Mouse (Mus musculus) retina, postnatal 7 days (tissue): Measurements from ENCODE around the gene Ggt6.

Source experiments
- DNase-seq: peaks from one replicate; pipeline ENCODE4 v3.0.0-alpha.2; 2012; ENCODE audit warnings: low read depth, low spot score

Gene Ggt6

DNA sequence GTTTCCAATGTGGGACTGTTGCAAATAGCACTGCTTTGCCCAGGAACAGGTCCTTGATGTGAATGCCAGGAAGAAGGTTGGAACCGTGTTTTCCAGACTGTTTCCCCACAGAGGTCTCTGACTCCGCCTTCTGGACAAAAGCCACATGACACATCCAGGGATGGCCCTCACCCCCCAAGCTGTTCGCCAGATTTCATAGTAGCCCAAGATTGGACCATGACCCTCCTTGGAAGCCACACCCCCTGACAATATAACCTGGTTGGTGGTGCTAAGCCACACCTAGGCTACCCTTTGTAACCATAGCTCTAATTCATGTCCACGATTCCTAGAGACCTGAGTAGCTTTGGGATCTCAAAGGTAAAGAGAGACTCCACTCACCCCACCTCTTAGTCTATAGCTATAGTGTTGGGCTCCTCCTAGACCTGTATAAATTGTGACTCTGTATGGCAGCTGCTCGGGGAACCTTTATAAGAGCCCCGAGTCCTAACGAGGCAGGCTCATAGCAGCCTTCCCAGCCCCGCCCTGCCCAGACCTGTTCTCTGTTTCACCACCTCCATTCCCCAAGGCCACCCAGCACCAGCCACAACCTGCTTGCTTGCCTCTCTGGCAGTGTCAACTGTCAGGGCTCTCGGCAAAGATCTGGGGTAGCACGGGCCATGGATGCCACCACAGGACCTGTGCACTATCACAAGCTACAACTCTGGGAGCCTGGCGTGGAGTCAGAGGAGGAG lies at the start of gene Ggt6:
Gene Ggt6 (plus strand): TSS at position 564 of the 731 bp plus-strand sequence.
- DNase-seq, result no peak

- no peak for DNase-seq
Measured at GRCm38 (mm10) chr11:72388113-72388529, 47.2 kb upstream of the Ggt6 start.

- DNase-seq, result no peak
Measured at GRCm38 (mm10) chr11:72389407-72390142, 45.8 kb upstream of the Ggt6 start.

GRCm38 (mm10) chr11:72391181-72391580 lies 44.1 kb upstream of the Ggt6 start:
- DNase-seq, result no peak

- DNase-seq, result no peak
Measured at GRCm38 (mm10) chr11:72393243-72393642, 42.1 kb upstream of the Ggt6 start.

DNA sequence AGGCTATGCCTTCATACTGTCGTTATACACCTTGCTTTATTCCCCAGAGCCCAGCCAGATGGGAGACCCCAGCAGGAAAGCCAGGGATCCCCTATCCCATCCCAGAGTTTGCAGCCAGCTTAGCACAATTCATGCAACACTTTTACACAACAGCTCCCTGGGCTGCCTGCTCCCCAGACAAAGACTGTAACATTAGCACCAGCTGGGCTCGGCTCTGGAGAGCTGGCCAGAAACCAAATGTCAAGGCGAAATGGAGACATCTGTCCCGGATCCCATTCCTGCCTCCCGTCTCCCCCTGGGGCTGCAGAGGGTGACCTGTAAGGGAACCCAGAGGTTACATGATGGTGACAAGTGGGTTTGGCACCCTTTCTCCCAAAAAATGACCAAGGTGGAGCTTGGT lies 41.7 kb upstream of the Ggt6 start:
- no peak for DNase-seq

GRCm38 (mm10) chr11:72394694-72395093 lies 40.6 kb upstream of the Ggt6 start:
- DNase-seq, result no peak

GRCm38 (mm10) chr11:72395652-72396051 lies 39.7 kb upstream of the Ggt6 start:
- DNase-seq, result no peak

GRCm38 (mm10) chr11:72396621-72397020 lies 38.7 kb upstream of the Ggt6 start:
- DNase-seq, result no peak

DNA sequence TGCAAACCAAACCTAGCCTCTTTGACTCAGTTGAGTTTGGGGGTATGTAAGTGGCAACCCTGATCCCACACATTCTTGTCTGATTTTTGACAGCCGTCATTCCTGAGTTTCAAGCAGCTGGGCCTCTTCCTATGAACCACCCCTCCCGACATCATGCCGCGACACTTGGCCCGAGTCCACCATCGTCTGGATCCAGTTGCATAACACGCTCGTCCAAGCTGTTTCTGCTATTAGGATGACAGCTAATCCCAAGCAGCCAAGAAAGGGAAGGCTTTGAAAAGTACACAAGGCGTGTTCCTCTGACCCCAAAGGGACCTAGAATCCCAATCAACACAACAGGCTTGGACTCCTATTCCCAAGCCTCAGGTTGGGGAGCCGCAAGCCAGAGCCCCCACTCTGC lies 38.3 kb upstream of the Ggt6 start:
- DNase-seq, result no peak

DNA sequence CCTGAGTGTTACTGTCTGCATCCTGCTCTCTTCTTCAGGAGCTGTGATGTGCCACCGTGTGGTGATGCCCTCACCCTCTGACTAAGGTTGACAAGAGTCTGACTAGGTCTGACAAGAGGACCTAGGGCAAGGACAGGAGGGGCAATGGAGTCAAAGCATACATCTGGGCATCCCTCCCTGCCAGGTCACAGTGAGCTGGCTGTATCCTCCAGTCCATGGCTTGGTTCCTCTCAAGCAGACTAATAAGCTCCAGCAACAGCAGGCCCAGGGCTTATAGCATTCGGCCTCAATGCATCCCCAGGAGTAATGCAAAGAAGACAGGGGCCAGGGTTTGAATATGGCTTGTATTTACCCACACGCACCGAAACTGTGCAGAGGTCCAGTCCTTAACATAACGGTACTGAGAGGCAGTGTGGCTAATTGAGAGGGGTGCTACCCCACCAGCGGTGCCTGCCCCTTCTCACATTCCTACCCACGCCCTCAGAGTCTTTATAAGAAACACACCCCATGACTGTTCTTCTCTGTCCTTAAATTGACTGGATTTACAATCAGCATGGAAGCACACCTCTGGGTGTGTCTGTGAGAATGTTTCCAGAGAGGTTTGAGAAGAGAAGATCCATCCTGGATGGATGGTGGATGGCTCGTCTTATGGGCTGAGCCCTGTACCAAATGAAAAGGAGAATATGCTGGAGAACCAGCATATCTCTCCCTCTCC lies 37.4 kb upstream of the Ggt6 start:
- DNase-seq, result no peak

DNA sequence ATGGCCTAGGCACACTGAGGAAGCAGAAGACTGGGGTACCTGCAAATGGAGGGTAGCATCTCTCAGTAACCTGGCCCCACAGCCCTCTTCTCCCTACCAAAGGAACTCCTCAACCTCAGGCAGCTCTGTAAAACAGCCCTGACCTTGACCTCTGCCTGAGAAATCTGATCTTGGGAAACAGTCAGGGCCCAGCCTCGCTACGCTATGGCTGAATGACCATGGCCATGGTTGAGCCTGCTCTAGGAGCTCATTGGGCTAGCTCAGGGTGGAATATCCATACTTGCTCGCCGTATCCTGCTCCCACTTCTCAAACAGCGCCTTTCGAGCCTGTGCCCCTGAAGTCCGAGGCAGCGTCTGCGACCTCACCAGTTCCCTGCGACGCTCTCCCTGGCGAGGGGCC lies 34.3 kb upstream of the Ggt6 start:
- DNase-seq, result no peak

DNA sequence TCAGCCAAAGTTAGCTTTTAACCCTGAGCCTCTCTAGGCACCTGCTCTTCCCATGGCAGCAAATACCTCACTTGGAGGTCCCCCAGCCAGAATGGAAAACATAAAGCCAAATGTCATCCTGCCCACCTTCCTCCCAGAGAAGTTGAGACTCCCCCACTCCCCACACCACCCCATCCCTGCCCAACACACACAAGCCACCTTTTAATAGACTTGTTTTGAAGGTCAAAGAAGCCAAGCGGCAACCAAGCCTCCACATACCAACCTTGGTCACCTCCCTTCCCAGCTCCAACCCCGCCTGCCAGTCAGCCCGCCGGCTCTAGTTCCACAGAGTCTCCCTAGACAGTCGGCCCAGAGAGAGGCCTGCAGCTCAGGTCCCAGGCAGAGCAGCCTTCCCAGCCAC lies 33.3 kb upstream of the Ggt6 start:
- DNase-seq, result no peak

- no peak for DNase-seq
Measured at GRCm38 (mm10) chr11:72402969-72403368, 32.4 kb upstream of the Ggt6 start.

GRCm38 (mm10) chr11:72405532-72405931 lies 29.8 kb upstream of the Ggt6 start:
- no peak for DNase-seq

- DNase-seq, result no peak
Measured at GRCm38 (mm10) chr11:72406079-72406675, 29.1 kb upstream of the Ggt6 start.

DNA sequence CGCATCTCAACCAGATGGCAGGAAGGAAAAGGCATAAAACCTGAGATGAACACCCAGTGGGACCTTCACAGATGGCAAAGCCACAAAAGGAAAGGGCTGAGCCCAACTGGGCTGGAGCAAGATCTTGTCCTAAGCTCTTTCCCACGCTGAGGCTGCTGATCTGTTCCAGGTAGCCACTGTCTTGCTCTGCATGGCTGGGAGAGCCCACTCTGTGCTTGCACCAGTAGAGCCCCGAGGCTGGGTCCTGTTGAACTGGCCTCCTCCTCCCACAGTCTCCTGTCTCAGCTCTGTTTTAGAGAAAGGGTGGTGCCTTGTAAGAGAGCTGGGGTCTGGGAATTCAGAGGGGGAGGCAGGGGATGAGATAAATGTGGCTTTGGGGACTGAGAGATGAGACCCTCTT lies 28.2 kb upstream of the Ggt6 start:
- DNase-seq, result no peak

DNA sequence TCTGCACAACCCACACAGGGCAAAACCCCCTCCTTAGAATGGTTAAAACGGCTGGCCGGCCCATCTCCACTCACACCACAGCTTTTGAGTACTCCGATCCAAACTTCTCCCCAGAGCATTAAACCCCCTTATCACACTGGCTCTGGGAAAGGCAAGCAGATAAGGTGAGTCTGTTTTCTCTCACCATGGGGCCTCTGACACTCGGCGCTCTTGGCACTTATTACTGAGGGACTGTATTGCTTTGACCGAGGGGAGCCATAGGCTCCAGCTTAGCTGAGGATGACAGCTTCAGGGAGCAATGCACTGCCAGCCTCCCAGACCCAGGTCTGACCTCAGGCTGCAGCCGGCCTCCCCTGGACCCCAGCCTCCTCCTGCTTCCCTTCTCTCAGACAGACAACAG lies 27.8 kb upstream of the Ggt6 start:
- no peak for DNase-seq

- no peak for DNase-seq
Measured at GRCm38 (mm10) chr11:72408451-72409170, 26.7 kb upstream of the Ggt6 start.

GRCm38 (mm10) chr11:72409649-72410385 lies 25.5 kb upstream of the Ggt6 start:
- no peak for DNase-seq
